Mouse (Mus musculus) liver, adult 2 months (tissue): ENCODE measurements around the gene Ube2d2b. TPM values are rescaled to one million over a fixed set of nuclear protein-coding genes. Genes with fewer than 3 reads are reported as not detected.

Experiments used
- DNase-seq: peaks from one replicate; pipeline ENCODE4 v3.0.0-alpha.2; 2011; ENCODE audit warnings: low read depth, low spot score; ENCODE audit errors: extremely low read depth
- H3K27ac ChIP-seq: fragments of 200-500 bp; replicated peaks from 2 replicates; pipeline ENCODE4 v1.5.1; 2012; ENCODE audit warnings: low read depth, mild to moderate bottlenecking, control low read depth, inconsistent platforms, low read length; ENCODE audit not compliant: insufficient read depth
- H3K27me3 ChIP-seq: fragments of 200-500 bp; 2 replicates; pipeline ENCODE4 v1.6.1; 2012; ENCODE audit warnings: mild to moderate bottlenecking, moderate library complexity, low read length, inconsistent platforms; ENCODE audit not compliant: control insufficient read depth, insufficient read depth
- H3K36me3 ChIP-seq: fragments of 200-500 bp; 2 replicates; pipeline ENCODE4 v1.6.1; 2012; ENCODE audit warnings: low read length, inconsistent platforms; ENCODE audit not compliant: control insufficient read depth, insufficient read depth
- H3K4me1 ChIP-seq: fragments of 200-500 bp; 2 replicates; pipeline ENCODE4 v1.6.1; 2011; ENCODE audit warnings: low read length; ENCODE audit not compliant: control insufficient read depth, insufficient read depth
- H3K4me3 ChIP-seq: fragments of 200-500 bp; 2 replicates; pipeline ENCODE4 v1.5.1; 2011; ENCODE audit warnings: low read depth, mild to moderate bottlenecking, control low read depth, low read length, moderate library complexity; ENCODE audit not compliant: insufficient read depth
- H3K79me2 ChIP-seq: fragments of 200-500 bp; 2 replicates; pipeline ENCODE4 v1.6.1; 2012; ENCODE audit warnings: inconsistent platforms, mild to moderate bottlenecking, low read length, moderate library complexity; ENCODE audit not compliant: control insufficient read depth, insufficient read depth
- H3K9ac ChIP-seq: fragments of 200-500 bp; 2 replicates; pipeline ENCODE4 v1.6.1; 2012; ENCODE audit warnings: low read depth, mild to moderate bottlenecking, control low read depth, inconsistent platforms, low read length
- CTCF ChIP-seq: fragments of 200-500 bp; IDR thresholded peaks from 2 replicates; pipeline ENCODE4 v1.5.1; 2011; ENCODE audit warnings: low read depth, low read length, control low read depth
- POLR2A ChIP-seq: fragments of 200-500 bp; IDR thresholded peaks from 2 replicates; pipeline ENCODE4 v1.6.1; 2011; ENCODE audit warnings: low read length, control low read depth; ENCODE audit not compliant: insufficient read depth; ENCODE audit errors: extremely low read depth
- WGBS: fragments of 180-500 bp; shearing (Covaris S2); methylation state at CpG from one replicate; pipeline ENCODE4 v1.1.7; 2018; 5-methylcytosine and 5-hydroxymethylcytosine counted together
- polyA plus RNA-seq: library from polyadenylated mRNA; depleted of rRNA; stranded (reverse); fragments of >200 nt; gene quantifications from 2 replicates; pipeline ENCODE4 v1.2.3, GENCODE M21; 2012
- total RNA-seq: library from RNA; depleted of rRNA; stranded (reverse); fragments of >200 nt; gene quantifications from 2 replicates; pipeline ENCODE4 v1.2.3, GENCODE M21; 2014

Gene Ube2d2b
- total and polyA plus RNA-seq, 2 experiments, result not detected

- under 1% methylated on average over 58 of the region's 58 CpGs for WGBS
- TF ChIP-seq POLR2A (peak; percentile 88; the same call in 1 of the 2 replicates), CTCF (no peak)
- Histone ChIP-seq H3K36me3 (0 out of 2 replicates have a peak, but pooled peaks cover 2% of the 10 kb centered on the region), H3K27ac (peak overlapping the region; percentile 89), H3K9ac (peak overlapping the region; percentile 97), H3K79me2 (peaks cover 31% of the 10 kb centered on the region), H3K4me1 (peaks cover 25% of the 10 kb centered on the region), H3K27me3 (no peaks in the 10 kb centered on the region), H3K4me3 (peak overlapping the region; percentile 88)
- peak; percentile 84 for DNase-seq
Observed at GRCm38 (mm10) chr5:107868905-107869424, 39.1 kb downstream of the Ube2d2b start.

- H3K9ac ChIP-seq, result no peak overlapping the region
- WGBS, result 24% methylated on average over 2 of the region's 2 CpGs
- peak; percentile 62 for DNase-seq
- H3K79me2 ChIP-seq, result peaks cover 28% of the 10 kb centered on the region; the same call in 1 of the 2 replicates
- H3K27me3 ChIP-seq, result no peaks in the 10 kb centered on the region
- peaks cover 21% of the 10 kb centered on the region for H3K4me1 ChIP-seq
- H3K27ac ChIP-seq, result no peak overlapping the region
- H3K36me3 ChIP-seq, result 0 out of 2 replicates have a peak, but pooled peaks cover 2% of the 10 kb centered on the region
- no peak for TF ChIP-seq POLR2A
- TF ChIP-seq CTCF, result no peak
- no peak overlapping the region for H3K4me3 ChIP-seq
Observed at GRCm38 (mm10) chr5:107869701-107870100, 39.8 kb downstream of the Ube2d2b start.

GRCm38 (mm10) chr5:107873330-107873729 is 43.4 kb downstream of the Ube2d2b start:
- Histone ChIP-seq H3K4me3 (no peak overlapping the region; the same call in 1 of the 2 replicates), H3K4me1 (peaks cover 11% of the 10 kb centered on the region)

GRCm38 (mm10) chr5:107873886-107874302 is 44.0 kb downstream of the Ube2d2b start:
- WGBS, result 26% methylated on average over 7 of the region's 7 CpGs
- H3K27ac ChIP-seq, result peak overlapping the region; percentile 56

More at GRCm38 (mm10) chr5:107873330-107873729, 43.4 kb downstream of the Ube2d2b start:
- no peak overlapping the region for H3K9ac ChIP-seq
- WGBS, result 86% methylated on average over 6 of the region's 6 CpGs
- peaks cover 12% of the 10 kb centered on the region; the same call in 1 of the 2 replicates for H3K79me2 ChIP-seq
- TF ChIP-seq POLR2A (no peak), CTCF (no peak)
- no peaks in the 10 kb centered on the region for H3K27me3 ChIP-seq
- H3K27ac ChIP-seq, result no peak overlapping the region
- H3K36me3 ChIP-seq, result 0 out of 2 replicates have a peak, but pooled peaks cover 2% of the 10 kb centered on the region
- no peak for DNase-seq

GRCm38 (mm10) chr5:107874561-107875260 is 44.8 kb downstream of the Ube2d2b start, which contains the start of gene Evi5:
Gene Evi5 (minus strand): TSS chr5:107875107.
- WGBS, result 14% methylated on average over 4 of the region's 4 CpGs
- no peak for TF ChIP-seq CTCF
- no peak for TF ChIP-seq POLR2A
- Histone ChIP-seq H3K27me3 (no peaks in the 10 kb centered on the region), H3K4me3 (peak within 1 kb of the TSS; percentile 60), H3K36me3 (0 out of 2 replicates have a peak, but pooled peaks cover 2% of the 10 kb centered on the region), H3K9ac (peak within 1 kb of the TSS; percentile 69), H3K79me2 (peaks cover 10% of the 10 kb centered on the region; the same call in 1 of the 2 replicates), H3K27ac (peak within 1 kb of the TSS; percentile 56), H3K4me1 (peaks cover 10% of the 10 kb centered on the region)
- peak; percentile 80 for DNase-seq

More at GRCm38 (mm10) chr5:107873886-107874302, 44.0 kb downstream of the Ube2d2b start:
- Histone ChIP-seq H3K79me2 (peaks cover 10% of the 10 kb centered on the region; the same call in 1 of the 2 replicates), H3K4me3 (peak overlapping the region; percentile 60), H3K27me3 (no peaks in the 10 kb centered on the region), H3K9ac (peak overlapping the region; percentile 69), H3K36me3 (0 out of 2 replicates have a peak, but pooled peaks cover 2% of the 10 kb centered on the region), H3K4me1 (peaks cover 11% of the 10 kb centered on the region)
- TF ChIP-seq CTCF (no peak), POLR2A (no peak)
- DNase-seq, result peak; percentile 27
